Mouse (Mus musculus) CD4-positive, CD25-positive, alpha-beta regulatory T cell, adult 4 months (primary cell): ENCODE measurements at regions not wholly inside any gene's neighbourhood (a gene's known extent, or its start where the extent isn't known, plus 50 kb on each side); places are given as distances from the start of the nearest gene placed in this dataset.
"Not testable (repeated sequence)": the region's sequence is repeated elsewhere in the genome, so short reads cannot be mapped to it uniquely, and the experiment has no call there.

Source experiments
- ATAC-seq: one replicate; pipeline ENCODE4 v1.8.0; 2017

DNA sequence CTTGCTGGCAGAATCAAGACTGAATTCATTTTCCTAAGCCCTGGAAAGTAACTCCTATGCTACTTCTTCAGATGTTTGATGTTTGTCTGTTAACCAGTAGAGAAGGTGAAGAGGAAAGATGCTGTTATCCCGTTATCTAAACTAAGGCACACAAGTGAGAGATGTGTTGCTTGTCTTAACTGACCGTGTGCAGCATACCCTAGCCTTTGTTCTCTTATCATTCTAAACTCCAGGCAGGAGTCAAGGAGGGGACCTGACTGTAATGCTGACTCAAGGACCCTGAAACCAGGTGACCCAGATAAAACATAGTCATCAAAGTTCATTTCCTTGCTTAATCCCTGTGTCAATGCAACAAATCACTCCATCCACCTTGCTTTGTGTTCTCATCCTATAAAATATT is 136.7 kb downstream of the Car2 start:
- ATAC-seq: no peak

DNA sequence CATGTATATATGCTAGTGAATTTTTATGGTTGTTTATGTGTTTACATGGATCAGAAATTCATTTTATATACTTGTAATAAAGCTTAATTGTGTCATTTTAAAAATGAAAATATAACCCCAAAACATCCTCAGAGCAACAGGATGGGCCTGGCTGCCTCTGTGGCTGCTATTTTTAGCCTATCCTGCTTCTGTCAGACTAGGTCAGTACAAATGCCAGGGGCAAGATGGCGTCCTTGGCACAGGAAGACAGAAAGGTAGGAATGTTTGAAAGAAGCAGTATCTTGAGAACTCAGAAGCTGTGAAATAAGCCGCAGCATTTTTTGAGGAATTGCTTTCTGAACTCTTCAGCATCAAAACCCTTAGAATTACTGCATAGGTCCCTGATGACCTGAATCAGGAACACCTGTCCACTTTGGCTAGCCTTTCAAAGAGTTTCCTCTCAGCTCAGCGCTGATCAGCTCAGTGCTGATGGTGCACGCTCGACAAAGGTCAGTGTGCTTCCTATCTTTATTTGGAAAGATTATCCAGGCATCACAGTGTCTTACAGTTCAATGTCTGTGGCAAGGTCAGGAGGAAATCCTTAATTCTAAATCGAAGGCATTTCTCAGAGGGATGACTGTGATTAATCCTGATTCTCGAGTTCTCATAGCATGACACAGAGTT is 154.9 kb downstream of the Car2 start:
- no peak for ATAC-seq

DNA sequence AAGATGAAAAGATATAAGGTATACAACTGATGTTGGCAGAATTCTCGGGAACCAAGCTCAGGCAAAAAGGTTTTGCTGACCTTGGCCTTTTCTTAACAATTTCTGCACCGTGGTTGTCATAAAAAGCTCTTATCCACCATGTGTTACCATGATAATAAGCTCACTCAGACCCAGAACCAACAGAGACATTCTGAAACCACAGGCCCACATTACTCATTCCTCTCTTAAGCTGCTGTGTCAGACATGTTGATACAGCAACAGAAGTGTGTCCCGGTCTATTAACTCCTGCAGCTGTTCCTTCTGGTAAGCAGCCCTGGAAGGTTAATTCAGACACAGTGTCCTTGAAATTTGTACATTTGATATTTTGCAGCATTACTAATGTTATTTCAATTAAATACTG is 167.9 kb downstream of the Car2 start:
- no peak for ATAC-seq

DNA sequence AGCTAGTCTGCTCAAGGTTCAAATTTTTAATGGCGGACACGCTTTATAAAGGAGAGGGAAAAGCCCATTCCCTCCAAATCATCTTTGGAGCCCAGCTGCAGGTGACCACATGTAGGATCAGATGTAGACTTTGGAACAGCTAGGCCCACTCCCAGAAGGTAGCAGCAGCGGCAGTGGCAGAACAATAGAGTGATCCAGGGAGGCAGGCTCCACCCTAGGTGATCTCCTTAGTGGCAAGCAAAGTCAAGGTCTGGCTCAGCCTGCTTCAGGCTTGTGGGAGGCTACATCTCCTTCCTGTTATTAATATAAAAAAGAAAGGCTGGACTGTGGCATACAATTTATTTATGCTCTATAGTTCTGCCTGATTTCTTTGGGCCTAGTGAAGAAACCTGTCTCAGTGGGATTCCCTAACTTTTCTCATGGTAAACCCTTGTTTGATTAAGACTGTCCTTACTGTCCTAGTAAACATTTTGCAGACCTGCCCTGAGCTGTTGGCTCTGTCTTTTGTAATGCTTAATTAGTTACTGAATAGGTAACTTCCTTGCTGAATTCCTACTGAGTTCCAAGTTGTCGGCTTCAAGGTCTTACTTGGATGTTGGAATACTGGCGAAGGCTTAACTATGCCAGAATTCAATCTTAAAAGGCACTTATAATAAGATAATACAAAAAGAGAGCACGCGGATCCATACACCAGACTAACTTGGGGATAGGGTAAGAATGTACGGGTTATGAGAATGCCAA is 169.6 kb downstream of the Car2 start:
- ATAC-seq: not testable (repeated sequence)

DNA sequence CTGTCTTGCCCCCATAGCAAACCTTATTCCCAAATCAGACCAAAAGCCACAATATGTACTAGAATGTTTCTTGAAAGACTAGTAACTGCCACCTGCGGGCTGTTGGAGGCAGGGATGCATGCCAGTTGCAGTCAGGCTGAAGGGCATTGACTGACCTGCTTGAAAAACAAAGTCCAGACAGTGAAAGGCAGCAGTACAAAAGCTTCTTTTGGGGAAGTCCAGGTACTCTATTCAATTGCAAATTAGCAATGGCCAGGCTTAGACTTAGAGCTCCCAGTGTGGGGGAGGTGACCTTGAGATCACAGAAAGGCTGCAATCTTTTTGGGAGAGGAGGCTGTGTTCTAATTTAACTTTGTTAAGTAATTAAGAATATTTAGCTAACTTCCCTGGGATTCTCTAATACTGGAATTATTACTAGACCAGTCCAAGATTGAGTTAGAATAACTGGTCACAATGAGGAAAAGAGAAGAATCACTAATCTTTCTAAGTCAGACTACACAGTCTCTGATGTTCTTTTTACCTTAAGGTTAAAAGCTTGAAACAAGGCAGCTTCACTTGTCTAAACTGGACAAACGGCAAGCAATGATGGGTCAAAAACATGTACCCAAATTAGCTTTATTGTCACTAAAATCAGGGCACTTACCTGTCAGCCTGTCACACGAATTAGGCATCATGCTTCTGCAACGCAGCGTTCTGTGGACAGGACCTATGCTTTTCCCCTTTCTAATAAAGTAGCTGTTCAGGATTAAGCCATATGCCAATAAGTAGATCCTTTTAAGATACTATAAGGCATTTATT is 170.9 kb downstream of the Car2 start:
- ATAC-seq: not testable (repeated sequence)

DNA sequence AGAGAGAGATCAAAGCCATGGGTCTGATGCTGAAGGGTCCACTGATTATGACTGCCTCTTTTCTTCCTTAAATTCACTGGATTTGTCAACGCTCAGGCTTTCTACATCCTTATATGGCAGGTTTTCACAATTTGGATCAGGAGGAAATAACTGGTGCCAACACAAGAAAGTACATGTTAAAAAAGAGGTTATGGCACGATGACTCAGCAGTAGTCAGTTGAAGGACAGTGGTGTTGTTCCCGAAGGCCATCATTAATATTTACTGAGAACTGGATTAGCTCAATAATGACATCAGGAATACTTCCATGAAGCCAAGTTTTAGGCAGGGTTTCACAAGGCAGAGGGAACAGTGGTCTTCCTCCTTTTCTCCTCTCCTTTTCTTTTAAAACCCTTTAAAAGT is 179.6 kb downstream of the Car2 start:
- no peak for ATAC-seq

DNA sequence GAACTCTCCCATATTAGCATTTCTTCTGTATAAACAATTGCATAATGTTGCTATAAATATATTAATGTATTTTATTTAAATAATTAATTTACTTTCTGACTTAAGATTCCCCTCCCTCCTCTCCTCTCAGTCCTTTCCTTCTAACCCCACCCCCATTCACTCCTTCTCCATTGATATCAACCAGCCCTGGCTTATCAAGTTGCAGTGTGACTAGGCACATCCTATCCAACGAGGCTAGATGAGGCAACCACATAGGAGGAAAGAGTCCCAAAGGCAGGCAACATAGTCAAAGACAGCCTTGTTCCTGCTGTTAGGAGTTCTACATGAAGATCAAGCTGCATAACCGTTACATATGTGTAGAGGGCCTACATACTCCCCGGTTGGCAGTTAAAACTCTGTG is 182.2 kb downstream of the Car2 start:
- ATAC-seq: no peak

DNA sequence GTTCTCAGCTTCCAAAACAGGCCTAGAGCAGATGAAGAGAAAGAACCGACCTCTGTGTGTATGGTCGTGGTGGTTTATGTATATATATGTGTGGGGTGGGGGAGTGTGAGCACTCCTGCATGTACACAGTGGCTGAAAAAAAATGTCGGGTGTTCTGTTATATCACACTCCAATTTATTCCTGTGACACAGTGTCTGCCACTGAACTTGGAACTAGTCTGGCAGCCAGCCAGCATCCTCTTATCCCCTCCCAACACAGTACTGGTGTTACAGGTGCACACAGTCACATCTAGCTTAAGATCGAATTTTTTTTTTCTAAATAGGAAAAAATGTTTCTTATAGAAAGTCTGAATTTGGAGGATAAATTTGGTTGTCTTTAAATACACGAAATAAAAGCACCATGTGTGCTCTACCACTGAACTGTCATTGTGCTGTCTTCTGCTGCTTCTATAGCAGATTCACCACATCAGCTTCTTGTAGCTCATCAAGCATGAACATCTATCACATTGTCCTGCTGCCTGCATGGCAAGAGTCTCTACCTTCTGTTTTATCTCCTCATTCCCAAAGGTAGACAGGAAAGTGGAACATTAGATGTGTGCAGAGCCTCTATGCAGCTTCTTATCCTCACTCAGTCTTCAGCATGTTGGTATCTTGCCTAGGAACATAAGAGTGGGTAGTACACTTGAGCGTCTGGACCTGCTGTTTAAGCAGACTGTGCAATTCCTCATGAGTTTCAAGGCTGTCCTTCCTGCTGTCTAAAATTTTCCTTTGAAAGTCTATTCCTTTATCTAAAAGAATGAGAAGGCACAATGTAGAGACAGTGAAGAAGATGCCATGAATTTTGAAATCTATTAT is 185.2 kb downstream of the Car2 start:
- no peak for ATAC-seq

DNA sequence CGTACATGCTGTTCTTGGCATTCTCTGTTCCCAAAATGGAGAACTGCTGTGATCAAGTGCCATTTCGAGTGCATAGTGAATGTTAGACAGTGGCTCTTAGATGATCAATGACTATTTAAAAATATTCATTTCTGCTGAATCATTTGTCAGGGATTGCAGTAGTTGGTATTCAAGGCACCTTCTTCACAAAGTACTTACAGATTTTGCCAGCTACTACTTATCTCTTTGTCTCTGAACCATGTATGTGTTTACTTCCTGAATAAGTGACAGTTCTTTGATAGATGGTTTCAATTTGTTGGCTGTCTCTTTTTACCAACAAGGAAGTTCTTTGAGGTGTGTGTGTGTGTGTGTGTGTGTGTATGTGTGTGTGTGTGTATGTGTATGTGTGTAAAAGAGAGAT is 187.3 kb downstream of the Car2 start:
- ATAC-seq: peak; percentile 29

DNA sequence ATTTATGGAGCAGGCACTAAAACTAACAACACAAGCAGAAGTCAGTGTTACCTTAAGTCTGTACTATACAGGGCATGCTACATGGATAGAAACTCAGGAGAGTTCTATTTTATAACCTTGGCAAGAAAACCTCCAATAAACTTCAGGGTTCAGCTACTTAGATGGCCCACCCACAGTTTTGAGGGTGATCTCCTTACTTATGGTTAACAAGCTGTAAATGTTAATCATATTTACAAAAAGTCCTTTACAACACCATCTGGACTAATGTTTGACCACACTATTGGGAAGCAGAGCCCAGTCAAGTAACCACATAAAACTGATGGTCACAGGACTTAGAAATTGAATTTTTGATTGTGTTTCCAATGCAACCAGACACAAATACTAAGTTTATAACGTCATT is 187.8 kb downstream of the Car2 start:
- ATAC-seq: no peak

DNA sequence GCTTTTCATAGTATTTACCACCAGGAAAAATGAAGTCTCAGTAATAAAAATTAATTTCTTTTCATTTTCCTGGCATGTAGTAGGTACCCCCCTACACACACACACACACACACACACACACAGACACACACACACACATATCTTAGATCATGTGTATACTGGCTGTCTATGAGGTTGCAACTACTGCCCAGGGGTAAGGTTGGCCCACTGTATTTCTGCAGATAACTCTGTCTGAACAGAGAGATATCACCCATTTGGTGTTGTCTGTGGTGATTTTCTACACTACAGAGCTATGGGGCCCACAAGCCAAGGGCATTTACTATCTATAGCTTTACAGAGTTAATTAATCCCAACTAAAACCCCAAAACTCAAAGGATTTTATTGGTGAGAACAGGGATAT is 188.9 kb downstream of the Car2 start:
- no peak for ATAC-seq

DNA sequence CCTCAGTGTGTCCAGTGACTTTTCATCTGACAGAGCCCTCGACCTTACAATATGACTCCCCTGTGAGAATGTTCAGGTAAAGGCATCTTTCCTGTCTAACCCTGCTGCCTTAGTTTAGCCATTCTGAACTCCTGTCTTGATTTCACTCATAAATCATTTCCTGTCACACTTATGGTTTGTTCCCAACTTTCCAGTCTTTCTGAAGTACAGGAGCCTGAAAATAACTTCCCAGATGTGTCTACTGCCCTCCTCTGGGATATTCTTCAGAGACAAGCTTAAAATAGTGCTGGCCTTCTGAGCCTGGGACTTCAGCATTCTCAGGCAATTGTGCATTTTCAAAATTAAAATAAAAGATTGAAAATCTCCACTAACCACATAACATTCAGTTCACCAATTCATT is 204.1 kb downstream of the Car2 start:
- no peak for ATAC-seq

DNA sequence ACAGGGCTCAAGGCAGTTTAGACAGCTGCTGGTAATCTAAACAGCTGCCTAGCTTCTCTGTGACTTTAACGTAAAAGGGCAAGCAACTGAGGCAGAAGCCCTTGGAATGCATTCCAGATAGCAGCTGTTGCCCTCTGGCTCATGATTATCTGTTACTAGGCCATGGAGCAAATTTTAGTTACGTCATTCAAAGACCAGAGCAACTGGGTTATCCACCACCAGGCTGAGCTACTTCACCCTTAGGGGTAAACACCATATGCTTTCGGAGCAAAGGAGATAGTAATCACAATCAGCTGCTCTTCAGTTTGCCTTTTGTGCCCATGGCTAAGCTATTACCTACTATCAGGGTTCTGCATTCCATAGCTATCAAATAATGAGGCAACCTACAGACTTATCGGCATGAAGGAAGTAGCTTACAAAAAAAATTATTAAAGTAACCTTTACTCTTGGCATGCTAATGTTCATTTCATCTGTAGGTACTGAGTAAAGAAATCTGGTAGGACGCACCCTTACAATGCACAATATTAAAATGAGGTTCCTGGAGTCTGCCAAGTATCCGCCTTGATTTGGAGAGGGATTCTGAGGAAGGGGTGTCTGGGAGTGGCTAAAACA is 212.2 kb downstream of the Car2 start:
- no peak for ATAC-seq

DNA sequence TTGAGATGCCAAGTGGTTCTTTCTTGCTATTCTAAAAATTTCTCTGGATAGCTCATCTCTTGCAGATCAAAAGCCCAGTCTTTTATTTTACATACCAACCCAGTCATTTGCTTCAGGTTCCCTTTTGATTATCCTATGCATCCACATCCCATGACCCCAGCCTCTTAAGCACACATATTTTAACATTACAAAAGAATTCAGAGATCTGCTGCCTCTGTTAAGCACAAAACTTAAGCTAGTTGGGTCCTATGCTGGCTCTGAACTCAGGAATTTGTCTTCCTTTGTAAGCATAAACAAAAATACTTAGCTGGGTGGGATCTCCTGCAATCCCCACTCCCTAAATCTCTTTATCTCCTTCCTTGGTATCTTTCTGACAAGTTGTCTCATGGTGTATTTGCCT is 212.9 kb downstream of the Car2 start:
- ATAC-seq: no peak

DNA sequence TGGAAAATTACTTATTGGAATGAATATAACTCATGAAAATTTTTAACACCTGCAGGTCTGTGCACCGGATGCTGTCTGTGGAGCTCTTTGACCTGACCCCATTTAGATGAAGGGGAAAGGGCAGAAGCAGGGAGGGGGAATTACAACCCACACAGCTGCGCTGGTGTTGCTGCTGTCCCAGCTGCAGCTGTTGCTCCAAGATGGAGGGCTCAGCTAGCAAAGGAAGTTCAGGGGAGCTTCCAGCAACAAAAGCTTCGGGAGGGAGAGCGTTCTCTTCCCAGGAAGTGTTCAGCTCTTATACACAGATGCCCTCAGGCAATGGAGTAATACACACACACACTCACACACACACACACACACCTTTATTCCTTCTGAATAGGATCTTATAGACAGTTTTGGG is 219.6 kb downstream of the Car2 start:
- ATAC-seq: no peak

DNA sequence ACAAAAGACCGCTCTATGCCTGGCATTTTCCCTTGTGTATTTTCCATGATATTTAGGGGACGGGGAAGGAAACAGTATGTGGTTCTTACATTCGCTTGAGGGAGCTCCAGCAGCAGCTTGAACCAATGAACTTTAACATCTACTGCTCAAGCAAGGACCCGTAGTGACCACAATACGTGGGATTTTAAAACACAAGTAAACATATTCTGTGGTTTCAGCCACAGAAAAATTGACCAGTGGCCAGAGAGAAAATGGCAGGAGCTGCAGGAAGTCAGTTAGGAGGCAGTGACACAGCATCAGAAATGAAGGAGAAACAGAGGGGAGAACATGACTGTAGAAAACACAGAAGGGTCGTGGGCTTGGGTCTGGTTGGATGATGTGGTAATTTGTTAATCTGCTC is 220.2 kb downstream of the Car2 start:
- ATAC-seq: no peak

DNA sequence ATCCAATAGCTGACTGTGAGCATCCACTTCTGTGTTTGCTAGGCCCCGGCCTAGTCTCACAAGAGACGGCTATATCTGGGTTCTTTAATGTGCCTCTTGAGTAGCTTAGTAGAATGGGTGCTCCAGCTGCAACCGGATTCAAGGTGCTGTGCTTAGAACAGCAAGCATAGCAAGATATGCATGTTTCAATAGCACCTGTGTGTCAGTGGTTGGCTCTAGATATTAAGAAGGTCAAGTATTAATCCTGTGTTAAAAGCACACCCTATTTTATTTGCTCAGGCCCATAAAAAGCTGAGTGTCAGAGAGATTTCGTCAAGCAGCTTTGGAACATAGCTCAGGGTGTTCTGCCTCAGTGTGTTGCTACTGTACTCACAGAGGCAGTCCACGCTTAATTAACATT is 221.2 kb downstream of the Car2 start:
- no peak for ATAC-seq

DNA sequence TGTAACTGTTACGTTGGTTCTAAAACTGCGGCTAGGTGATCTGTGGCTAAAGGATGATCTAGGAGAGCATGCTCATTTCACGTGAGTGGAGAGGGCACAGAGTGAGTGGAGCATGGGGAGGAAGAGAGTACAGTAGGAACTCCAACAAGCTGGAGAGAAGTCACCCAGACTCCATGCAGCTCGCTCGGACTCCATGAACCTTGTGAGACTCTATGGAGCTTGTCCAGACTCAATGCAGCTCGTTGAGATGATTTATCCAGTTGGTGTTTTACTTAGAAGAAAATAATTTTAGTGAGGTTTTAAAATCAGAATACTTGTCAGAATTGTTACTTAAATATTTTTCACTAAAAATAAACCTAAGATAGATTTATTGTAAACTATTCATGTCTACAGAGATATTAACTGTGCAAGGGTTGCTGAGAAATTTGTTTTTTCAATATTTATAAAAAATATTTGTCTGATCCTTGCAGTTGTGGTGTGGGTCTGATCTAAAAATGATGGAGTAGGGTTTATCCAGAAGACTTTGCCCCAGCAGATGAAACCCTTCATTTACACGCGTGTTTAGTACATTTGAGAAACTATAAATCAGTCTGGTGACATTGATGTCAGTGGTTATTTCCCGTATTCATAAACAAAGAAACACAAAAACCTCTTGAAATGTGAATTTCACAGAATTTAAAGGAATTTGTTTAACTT is 222.3 kb downstream of the Car2 start:
- ATAC-seq: no peak

DNA sequence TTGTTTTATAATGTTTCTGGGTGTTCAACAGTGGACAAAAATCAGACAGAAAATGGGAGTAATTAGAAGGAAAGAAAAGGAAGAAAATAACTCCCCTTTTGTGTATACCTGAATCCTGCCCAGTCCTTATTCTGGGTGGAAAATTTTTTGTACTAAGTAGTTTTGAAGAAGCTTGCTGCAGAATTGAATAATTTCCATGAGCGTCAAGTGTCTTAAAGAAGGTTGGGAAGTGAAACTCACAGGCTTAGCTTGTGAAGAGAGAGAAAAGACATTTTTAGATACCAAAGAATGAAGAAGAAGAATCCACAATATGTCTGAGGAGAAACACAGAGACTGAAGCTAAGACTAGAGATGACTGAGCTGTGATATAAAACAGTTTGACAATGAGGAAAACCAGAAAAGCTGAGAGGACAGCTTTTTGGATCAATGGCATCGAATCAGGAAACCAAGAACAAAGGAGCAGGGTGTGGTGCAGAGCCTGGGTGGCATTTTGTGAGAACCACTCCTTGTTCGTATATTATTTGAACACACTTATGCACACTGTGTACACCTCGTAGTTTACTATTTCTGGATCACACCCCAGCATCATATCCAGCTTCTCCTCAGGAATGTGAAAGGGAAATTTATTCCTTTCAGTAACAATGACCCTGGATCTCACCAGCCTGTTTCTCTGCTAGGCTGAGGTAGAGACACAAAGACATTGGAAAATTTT is 221.9 kb downstream of the Gm9733 start:
- no peak for ATAC-seq

DNA sequence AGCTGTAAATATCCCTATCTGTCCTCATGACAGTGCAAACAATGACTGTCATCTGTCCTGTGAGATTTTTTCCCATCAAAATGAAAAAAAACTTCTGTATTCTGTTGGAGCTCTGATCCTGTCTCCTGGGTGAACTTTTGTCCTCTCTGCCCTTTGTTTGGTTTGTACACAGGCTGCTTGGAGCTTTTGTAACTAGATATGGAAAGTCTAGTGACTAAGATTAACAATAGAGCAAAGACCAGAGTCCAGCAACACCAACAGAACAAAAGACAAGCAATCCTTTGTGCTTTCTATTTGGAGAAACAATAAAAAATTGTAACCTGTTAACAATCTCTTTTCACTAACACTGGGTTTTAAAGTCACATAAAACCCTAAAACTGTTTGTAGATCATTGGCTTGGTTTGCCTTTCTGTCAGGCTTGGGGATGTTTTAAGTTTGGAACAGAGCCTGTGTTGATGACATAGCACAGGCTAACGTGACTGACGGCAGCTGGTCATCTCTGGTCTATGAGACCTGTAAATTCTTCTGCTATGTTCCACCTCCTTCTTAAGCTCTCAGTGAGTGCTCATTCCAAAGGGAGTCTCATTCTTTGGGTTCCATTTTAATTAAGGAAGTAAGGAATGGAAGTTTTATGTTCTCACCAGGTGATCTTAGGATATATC is 219.8 kb downstream of the Gm9733 start:
- no peak for ATAC-seq
